Mouse (Mus musculus) bone marrow, adult 2 months (tissue): Measurements from ENCODE around the gene Tnnt2.

ENCODE experiments used
- CTCF ChIP-seq: fragments of 200-500 bp; IDR thresholded peaks from 2 replicates; pipeline ENCODE4 v1.5.1; 2011; ENCODE audit warnings: low read length, control low read depth; ENCODE audit not compliant: control insufficient read depth, insufficient read depth
- POLR2A ChIP-seq: fragments of 200-500 bp; IDR thresholded peaks from 2 replicates; pipeline ENCODE4 v1.6.1; 2011; ENCODE audit warnings: low read depth, mild to moderate bottlenecking, control low read depth, low read length, borderline replicate concordance; ENCODE audit not compliant: control insufficient read depth

- TF ChIP-seq POLR2A (no peak), CTCF (no peak)
Observed at GRCm38 (mm10) chr1:135852044-135852756, 16.0 kb downstream of the Tnnt2 start.
